Mouse (Mus musculus) embryonic facial prominence, embryonic 15.5 days (tissue): ENCODE data around the gene Gsto2. TPM values are rescaled to one million over a fixed set of nuclear protein-coding genes. Genes with fewer than 3 reads are reported as not detected.

Experiments
- ATAC-seq: fragments of 200-750 bp; cut with Nextera tagmentation; 2 replicates; pipeline ENCODE4 v1.8.0; 2017; ENCODE audit warnings: low read depth, moderate TSS enrichment; ENCODE audit not compliant: insufficient number of reproducible peaks, low FRiP score, low TSS enrichment
- H3K27ac ChIP-seq: fragments of 300-500 bp; sonication (generic); replicated peaks from 2 replicates; pipeline ENCODE4 v1.5.1; 2015; ENCODE audit warnings: mild to moderate bottlenecking, inconsistent platforms
- H3K27me3 ChIP-seq: fragments of 300-500 bp; sonication (generic); 2 replicates; pipeline ENCODE4 v1.6.1; 2015; ENCODE audit warnings: inconsistent platforms
- H3K36me3 ChIP-seq: fragments of 300-500 bp; sonication (generic); 2 replicates; pipeline ENCODE4 v1.6.1; 2015; ENCODE audit warnings: mild to moderate bottlenecking, inconsistent platforms
- H3K4me1 ChIP-seq: fragments of 300-500 bp; sonication (generic); 2 replicates; pipeline ENCODE4 v1.6.1; 2015; ENCODE audit warnings: inconsistent platforms
- H3K4me2 ChIP-seq: fragments of 300-500 bp; sonication (generic); replicated peaks from 2 replicates; pipeline ENCODE4 v1.6.1; 2015; ENCODE audit warnings: mild to moderate bottlenecking, inconsistent platforms
- H3K4me3 ChIP-seq: fragments of 300-500 bp; sonication (generic); replicated peaks from 2 replicates; pipeline ENCODE4 v1.5.1; 2015; ENCODE audit warnings: mild to moderate bottlenecking, inconsistent platforms
- H3K9ac ChIP-seq: fragments of 300-500 bp; sonication (generic); 2 replicates; pipeline ENCODE4 v1.6.1; 2015; ENCODE audit warnings: inconsistent platforms
- H3K9me3 ChIP-seq: fragments of 300-500 bp; sonication (generic); replicated peaks from 2 replicates; pipeline ENCODE4 v1.6.1; 2016; ENCODE audit warnings: inconsistent platforms
- WGBS: fragments of 180-500 bp; shearing (Covaris S2); methylation state at CpG from one replicate; pipeline ENCODE4 v1.1.7; 2015; 5-methylcytosine and 5-hydroxymethylcytosine counted together
- microRNA-seq: library from miRNA; unstranded; fragments of <30 nt; microRNA quantifications from one replicate; pipeline ENCODE4, GENCODE M21; 2016; ENCODE audit warnings: borderline number of aligned reads
- polyA plus RNA-seq: library from polyadenylated mRNA; unstranded; fragments of >200 nt; fragmentation: Nextera tagmentation; extraction: Ambion mirVana; gene quantifications from 2 replicates; pipeline ENCODE4 v1.2.1, GENCODE M21; 2015

The Gsto2 gene
- polyA plus RNA-seq, 1 experiment from 2014 or later = 1.5 TPM

DNA sequence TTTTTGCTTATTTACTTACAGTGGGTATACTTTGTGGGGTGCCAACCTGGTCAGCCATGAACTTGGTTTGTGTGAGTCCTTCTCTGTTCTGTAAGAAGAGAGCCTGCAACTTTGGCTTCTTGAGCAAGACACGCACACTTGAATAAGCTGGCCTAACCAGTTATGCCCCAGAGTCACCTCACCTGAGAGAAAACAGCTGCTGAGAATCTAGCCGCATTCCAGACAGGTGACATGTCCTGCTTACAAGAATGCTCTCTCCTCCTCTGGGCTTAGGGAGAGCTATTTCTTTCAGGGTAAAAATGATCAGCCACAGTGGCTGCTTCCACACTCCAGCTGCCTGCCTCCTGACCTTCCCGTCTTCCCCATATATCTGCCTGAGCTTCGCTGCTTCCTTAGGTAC, 63.7 kb downstream of the Gsto2 start:
- no peak for ATAC-seq
- H3K9me3 ChIP-seq = no peaks in the 10 kb centered on the region
- peak overlapping the region; percentile 48; the same call in 1 of the 2 replicates for H3K27ac ChIP-seq
- H3K4me3 ChIP-seq = no peak overlapping the region
- H3K36me3 ChIP-seq = no peaks in the 10 kb centered on the region
- 59% methylated on average over 4 of the region's 4 CpGs for WGBS
- no peak overlapping the region for H3K9ac ChIP-seq
- H3K27me3 ChIP-seq = no peaks in the 10 kb centered on the region
- H3K4me2 ChIP-seq = no peak overlapping the region
- 0 out of 2 replicates have a peak, but pooled peaks cover 4% of the 10 kb centered on the region for H3K4me1 ChIP-seq

DNA sequence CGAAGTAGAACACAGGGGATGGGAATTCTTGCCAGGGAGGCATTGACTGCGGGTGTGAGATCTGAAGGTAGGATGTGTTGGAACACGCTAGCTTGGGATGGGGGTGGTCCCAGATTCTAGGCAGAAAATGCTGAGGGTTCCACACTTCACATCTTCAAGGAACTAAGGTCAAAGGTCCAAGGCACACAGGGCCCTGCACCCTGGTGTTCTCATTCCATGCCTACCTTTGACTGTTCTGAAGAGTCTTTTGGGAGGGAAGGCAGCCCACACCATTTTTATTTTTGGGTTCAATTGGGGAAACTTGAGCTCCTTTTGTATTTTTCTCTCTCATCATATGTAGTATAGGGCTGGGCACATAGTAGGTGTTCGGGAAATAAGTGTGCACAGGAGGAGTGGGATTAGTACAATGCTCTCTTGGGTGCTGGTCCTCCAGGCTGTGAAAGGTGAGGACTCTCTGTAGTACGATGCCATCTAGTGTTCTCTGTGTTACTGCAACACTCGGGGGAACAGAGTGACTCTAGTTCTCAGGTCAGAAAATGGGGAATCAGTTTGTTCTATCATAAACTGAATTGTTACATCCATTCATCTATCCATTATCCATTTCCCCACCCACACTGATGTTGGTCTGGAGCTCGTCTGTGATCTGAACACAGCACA, 66.8 kb downstream of the Gsto2 start:
- no peaks in the 10 kb centered on the region for H3K9me3 ChIP-seq
- WGBS = 32% methylated on average over 7 of the region's 7 CpGs
- ATAC-seq = no peak

DNA sequence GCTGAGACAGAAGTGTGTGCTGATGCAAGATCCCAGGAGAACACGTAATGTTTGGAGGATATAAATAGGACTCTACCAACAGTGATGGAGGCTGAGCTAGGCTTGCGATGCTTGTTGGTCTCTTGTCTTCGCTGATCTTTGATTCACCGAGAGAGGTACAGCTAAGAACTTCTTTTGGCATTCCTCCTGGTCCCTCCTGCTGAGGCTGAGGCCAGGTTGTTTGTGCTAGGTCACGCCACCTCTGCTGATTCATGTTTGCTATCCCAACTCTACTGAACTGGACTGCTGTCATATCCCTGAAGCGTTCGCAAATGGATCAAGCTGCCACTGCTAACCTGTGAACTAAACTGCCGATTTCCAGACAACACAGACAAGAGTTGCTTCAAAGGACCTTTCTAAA, 68.8 kb downstream of the Gsto2 start:
- Histone ChIP-seq H3K36me3 (no peaks in the 10 kb centered on the region), H3K27me3 (peaks cover 16% of the 10 kb centered on the region; the same call in 1 of the 2 replicates), H3K4me3 (no peak overlapping the region), H3K4me1 (peaks cover 12% of the 10 kb centered on the region; the same call in 1 of the 2 replicates), H3K4me2 (no peak overlapping the region), H3K9me3 (no peaks in the 10 kb centered on the region), H3K27ac (no peak overlapping the region), H3K9ac (no peak overlapping the region)
- 88% methylated on average over 8 of the region's 8 CpGs for WGBS
- no peak for ATAC-seq

More for the DNA sequence above, 66.8 kb downstream of the Gsto2 start:
- Histone ChIP-seq H3K9ac (no peak overlapping the region), H3K4me3 (no peak overlapping the region), H3K36me3 (no peaks in the 10 kb centered on the region), H3K4me2 (no peak overlapping the region), H3K27ac (0 out of 2 replicates have a peak overlapping the region, but pooled peaks have one; percentile 34), H3K27me3 (0 out of 2 replicates have a peak, but pooled peaks cover 3% of the 10 kb centered on the region), H3K4me1 (0 out of 2 replicates have a peak, but pooled peaks cover 4% of the 10 kb centered on the region)

DNA sequence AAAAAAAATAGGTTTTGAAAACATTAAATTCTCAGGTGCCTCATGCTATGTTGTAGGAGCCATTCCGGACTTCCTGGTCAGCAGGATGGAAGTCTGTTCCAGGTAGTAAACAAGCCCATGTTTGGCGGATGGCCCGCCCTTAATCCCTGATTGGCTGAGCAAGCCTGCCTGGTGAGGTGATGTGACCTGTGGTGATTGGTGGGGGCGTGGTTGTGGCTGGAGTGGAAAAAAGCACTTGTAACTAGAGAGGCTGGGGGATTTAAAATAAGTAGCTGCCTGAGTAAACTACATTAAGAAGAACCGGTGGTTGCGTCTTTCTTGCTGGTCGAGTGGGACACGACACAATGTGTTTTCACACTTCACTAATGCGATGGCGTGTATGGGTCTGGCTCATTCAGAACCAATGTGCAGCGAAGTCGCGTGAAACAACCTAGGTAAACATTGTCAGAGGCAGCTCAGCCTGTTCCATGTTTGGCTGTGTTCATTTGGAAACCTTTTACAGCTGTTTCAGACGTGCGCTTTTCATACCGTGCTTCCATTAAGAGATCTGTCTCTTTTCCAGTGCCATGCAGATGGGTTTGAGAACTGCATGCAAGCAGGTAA, 69.4 kb downstream of the Gsto2 start:
- H3K27me3 ChIP-seq = peaks cover 16% of the 10 kb centered on the region
- no peak overlapping the region for H3K27ac ChIP-seq

DNA sequence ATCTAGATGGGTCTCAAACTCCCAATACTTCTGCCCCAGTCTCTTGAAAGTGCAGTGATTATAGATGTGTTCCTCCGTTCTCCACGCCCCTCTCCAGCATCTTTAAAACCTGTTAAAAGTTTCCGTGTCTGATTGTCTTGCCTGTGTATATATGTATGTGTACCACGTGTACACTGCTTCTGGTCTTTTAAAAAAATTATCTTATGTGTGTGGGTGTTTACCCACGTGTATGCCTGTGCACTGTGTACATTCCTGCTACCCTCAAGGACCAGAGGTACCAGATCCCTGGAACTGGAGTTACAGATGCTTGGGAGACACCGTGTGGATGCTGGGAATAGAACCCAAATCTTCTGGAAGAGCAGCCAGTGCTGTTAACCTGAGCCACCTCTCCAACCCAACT, 70.2 kb downstream of the Gsto2 start:
- Histone ChIP-seq H3K4me3 (no peak overlapping the region), H3K4me2 (no peak overlapping the region), H3K36me3 (no peaks in the 10 kb centered on the region), H3K4me1 (peaks cover 8% of the 10 kb centered on the region; the same call in 1 of the 2 replicates), H3K27ac (no peak overlapping the region), H3K9me3 (no peaks in the 10 kb centered on the region), H3K27me3 (peaks cover 21% of the 10 kb centered on the region), H3K9ac (no peak overlapping the region)
- ATAC-seq = no peak
- 75% methylated on average over 6 of the region's 6 CpGs for WGBS

More for the DNA sequence above, 69.4 kb downstream of the Gsto2 start:
- 65% methylated on average over 16 of the region's 16 CpGs for WGBS
- Histone ChIP-seq H3K36me3 (no peaks in the 10 kb centered on the region), H3K4me3 (no peak overlapping the region), H3K4me1 (peaks cover 8% of the 10 kb centered on the region; the same call in 1 of the 2 replicates), H3K4me2 (no peak overlapping the region), H3K9me3 (no peaks in the 10 kb centered on the region), H3K9ac (no peak overlapping the region)
- no peak for ATAC-seq

Small RNA genes lying within 50 kb of the gene (microRNA-seq; reads per million reads assigned to microRNA genes)
- gene Gm22240 = not detected

Other genes with a start within 250 kb of the Gsto2 start
- 40.6 and 45.7 TPM in 2 replicates for gene Col17a1, start 173.4 kb upstream of the Gsto2 start, polyA plus RNA-seq
- 263 and 279 TPM in 2 replicates for gene Sfr1, start 133.9 kb upstream of the Gsto2 start, polyA plus RNA-seq
- 228 and 237 TPM in 2 replicates for gene Gsto1, start 10.6 kb upstream of the Gsto2 start, polyA plus RNA-seq
- gene Cfap43, start 53.8 kb downstream of the Gsto2 start, polyA plus RNA-seq = 2.0 and 3.6 TPM in 2 replicates
- 19.3 and 20.6 TPM in 2 replicates for gene Itprip, start 53.8 kb downstream of the Gsto2 start, polyA plus RNA-seq
- 1.1 and 1.2 TPM in 2 replicates for gene Cfap58, start 72.1 kb downstream of the Gsto2 start, polyA plus RNA-seq